Comparison of ENCODE assay signal across 8 mouse cellular contexts in the genomic region with DNA sequence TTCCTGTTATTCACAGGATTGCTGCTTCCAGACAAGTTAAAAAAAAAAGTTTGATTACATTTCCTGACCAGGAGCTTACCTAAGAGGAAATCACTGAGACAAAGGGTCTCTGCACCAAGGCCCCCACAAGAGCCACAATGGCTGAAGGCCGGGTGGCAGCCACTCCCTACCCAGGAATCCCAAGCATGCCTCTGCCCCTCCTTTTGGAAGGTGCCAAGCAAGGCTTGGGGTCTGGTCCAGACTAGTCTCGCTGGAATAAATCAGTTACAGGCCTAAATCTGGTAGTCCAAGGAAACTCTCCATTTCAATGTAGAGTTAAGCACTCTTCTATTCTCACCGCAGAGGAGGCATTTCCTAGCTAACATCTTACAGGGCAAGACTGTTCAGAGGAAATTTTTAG.
DNase-seq lines count a peak whose midpoint lies in the region; ATAC-seq lines count a peak whose summit lies in the region.

No protein-coding gene starts in this region.

- no peaks in the 10 kb centered on the region for H3K27me3 ChIP-seq in neural tube, embryonic 11.5 days (ENCODE audit: control insufficient read depth, insufficient read depth, low read length)
- H3K27me3 ChIP-seq in limb, embryonic 11.5 days (ENCODE audit: control insufficient read depth, insufficient read depth, low read length), result no peaks in the 10 kb centered on the region
- H3K27me3 ChIP-seq in neural tube, embryonic 13.5 days, result peaks cover 10% of the 10 kb centered on the region; the same call in 1 of the 2 replicates

- ATAC-seq in neural tube, embryonic 11.5 days (ENCODE audit: insufficient read depth, low FRiP score, low TSS enrichment), result no peak
- no peak for ATAC-seq in limb, embryonic 11.5 days (ENCODE audit: insufficient number of reproducible peaks, low FRiP score, low TSS enrichment, low read depth)
- ATAC-seq in neural tube, embryonic 13.5 days (ENCODE audit: low read depth), result no peak

- no peak overlapping the region for H3K27ac ChIP-seq in neural tube, embryonic 11.5 days (ENCODE audit: low read depth, low read length)
- no peak overlapping the region for H3K27ac ChIP-seq in limb, embryonic 11.5 days (replicated peaks; ENCODE audit: low read depth, low read length)
- H3K27ac ChIP-seq in neural tube, embryonic 13.5 days (replicated peaks), result peak overlapping the region; percentile 24; the same call in 1 of the 2 replicates

- intact Hi-C loops in heart, postnatal 14 days (cut with DNase I), result no loop called here

- no peaks in the 10 kb centered on the region for H3K9me3 ChIP-seq in neural tube, embryonic 11.5 days (ENCODE audit: control insufficient read depth, low read length)
- H3K9me3 ChIP-seq in limb, embryonic 11.5 days (ENCODE audit: control insufficient read depth, low read length), result no peaks in the 10 kb centered on the region
- H3K9me3 ChIP-seq in neural tube, embryonic 13.5 days, result no peaks in the 10 kb centered on the region

- H3K9ac ChIP-seq in neural tube, embryonic 11.5 days (ENCODE audit: low read length), result no peak overlapping the region
- no peak overlapping the region for H3K9ac ChIP-seq in limb, embryonic 11.5 days (ENCODE audit: low read length)
- no peak overlapping the region for H3K9ac ChIP-seq in neural tube, embryonic 13.5 days

- H3K4me2 ChIP-seq in neural tube, embryonic 11.5 days (ENCODE audit: low read depth), result peak overlapping the region; percentile 90; the same call in 1 of the 2 replicates
- peak overlapping the region; percentile 91 for H3K4me2 ChIP-seq in limb, embryonic 11.5 days (ENCODE audit: low read depth, severe bottlenecking)
- H3K4me2 ChIP-seq in neural tube, embryonic 13.5 days, result peak overlapping the region; percentile 95

- no peaks in the 10 kb centered on the region; the same call in 1 of the 2 replicates for H3K4me1 ChIP-seq in neural tube, embryonic 11.5 days (ENCODE audit: control insufficient read depth, insufficient read depth, low read length)
- H3K4me1 ChIP-seq in limb, embryonic 11.5 days (ENCODE audit: control insufficient read depth, insufficient read depth, low read length), result peaks cover 30% of the 10 kb centered on the region
- peaks cover 32% of the 10 kb centered on the region for H3K4me1 ChIP-seq in neural tube, embryonic 13.5 days (replicated peaks)

- no peak overlapping the region for H3K4me3 ChIP-seq in neural tube, embryonic 11.5 days (ENCODE audit: low read depth, low read length)
- H3K4me3 ChIP-seq in limb, embryonic 11.5 days (ENCODE audit: low read depth, low read length), result no peak overlapping the region
- H3K4me3 ChIP-seq in neural tube, embryonic 13.5 days, result peak overlapping the region; percentile 68; the same call in 1 of the 2 replicates

- H3K36me3 ChIP-seq in neural tube, embryonic 11.5 days (ENCODE audit: control insufficient read depth, insufficient read depth, low read length), result no peaks in the 10 kb centered on the region
- H3K36me3 ChIP-seq in limb, embryonic 11.5 days (ENCODE audit: control insufficient read depth, insufficient read depth, low read length), result no peaks in the 10 kb centered on the region
- H3K36me3 ChIP-seq in neural tube, embryonic 13.5 days, result no peaks in the 10 kb centered on the region

- WGBS in neural tube, embryonic 11.5 days, result 26% methylated on average over 3 of the region's 3 CpGs
- WGBS in limb, embryonic 11.5 days, result 15% methylated on average over 3 of the region's 3 CpGs
- 23% methylated on average over 3 of the region's 3 CpGs for WGBS in neural tube, embryonic 13.5 days

- no peak for DNase-seq in neural tube, embryonic 11.5 days (ENCODE audit: low spot score)
- DNase-seq in neural tube, embryonic 10.5 days (ENCODE audit: extremely low spot score, low spot score), result no peak
- DNase-seq in heart, postnatal 14 days, result peak; percentile 35 to 40
- no peak for DNase-seq in limb, embryonic 11.5 days (ENCODE audit: low spot score)
- no peak for DNase-seq in thymus, postnatal 4 days
- no peak for DNase-seq in cerebellum, postnatal 25 days
- no peak for DNase-seq in ovary, postnatal 36 days (ENCODE audit: low spot score)

Comparison
In these comparisons a context has a peak if more than half of its experiments do, and no peak if none do; other contexts are left out.
1. DNase-seq: peak in heart, postnatal 14 days (2 of 2); none in neural tube, embryonic 11.5 days (single experiment), neural tube, embryonic 10.5 days (single experiment), limb, embryonic 11.5 days (single experiment), thymus, postnatal 4 days (single experiment), cerebellum, postnatal 25 days (0 of 2) and ovary, postnatal 36 days (single experiment).
2. Peak in every context shown above with its lines, with median percentiles within 50 percentile points of each other: H3K4me2 ChIP-seq.